Mouse (Mus musculus) retina, postnatal 7 days (tissue): Measurements from ENCODE around the gene Itga7.
"Not testable (repeated sequence)": the region's sequence is repeated elsewhere in the genome, so short reads cannot be mapped to it uniquely, and the experiment has no call there.

Experiments
- DNase-seq: peaks from one replicate; pipeline ENCODE4 v3.0.0-alpha.2; 2012; ENCODE audit warnings: low read depth, low spot score

The Itga7 gene

DNA sequence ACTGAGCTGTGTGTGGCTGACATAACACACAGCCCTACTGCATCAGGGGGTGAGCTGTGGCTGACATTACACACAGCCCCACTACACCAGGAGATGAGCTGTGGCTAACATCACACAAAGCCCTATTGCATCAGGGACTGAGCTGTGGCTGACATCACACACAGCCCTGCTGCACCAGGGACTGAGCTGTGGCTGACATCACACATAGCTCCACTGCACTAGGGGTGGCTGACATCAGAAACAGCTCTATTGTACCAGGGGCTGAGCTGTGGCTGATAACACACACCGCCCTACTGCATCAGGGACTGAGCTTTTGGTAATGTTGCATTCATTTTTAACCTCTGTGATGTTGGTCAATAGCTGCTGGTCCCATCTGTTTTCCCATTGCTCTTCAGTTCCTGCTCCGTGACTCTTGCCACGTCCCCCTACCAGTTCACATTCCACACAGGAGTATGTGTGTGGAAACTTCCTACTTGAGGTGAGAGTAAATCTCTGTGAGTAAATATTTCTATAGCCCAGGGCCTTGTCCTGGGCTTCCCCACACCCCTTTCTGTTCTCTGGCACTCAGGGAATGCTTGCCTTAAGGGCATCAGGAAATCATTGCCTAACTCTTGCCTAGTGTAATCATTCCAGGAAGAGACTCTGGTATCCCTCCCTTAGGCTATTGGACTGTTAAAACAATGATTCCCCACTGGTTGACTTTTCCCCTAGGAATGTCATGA lies 47.2 kb downstream of the Itga7 start:
- no peak for DNase-seq

DNA sequence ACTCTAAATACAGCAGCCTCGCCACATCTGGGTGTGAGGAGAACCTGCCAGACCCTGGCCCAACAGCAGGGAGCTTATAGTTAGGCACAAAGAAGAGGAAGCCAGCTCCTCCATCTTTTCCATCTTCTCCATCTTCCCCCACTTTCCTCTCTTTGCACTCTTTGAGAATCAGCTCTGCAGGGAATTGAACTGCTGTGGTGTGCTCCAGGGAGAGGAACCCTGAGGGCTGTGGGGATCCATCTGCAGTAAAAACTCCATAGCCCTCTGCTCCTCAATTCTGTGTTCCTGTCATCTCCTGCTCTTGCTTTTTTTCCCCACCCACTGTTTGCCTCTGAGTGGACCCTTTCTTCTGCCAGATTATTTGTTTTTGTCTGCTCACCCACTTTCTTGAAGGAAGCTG lies 55.5 kb downstream of the Itga7 start, which contains the start of gene Olfr9:
Gene Olfr9, plus strand, starts transcription at position 301 of the 400 bp plus-strand sequence.
- not testable (repeated sequence) for DNase-seq

- DNase-seq: not testable (repeated sequence)
Measured at GRCm38 (mm10) chr10:128990129-128990850, 56.7 kb downstream of the Itga7 start.

DNA sequence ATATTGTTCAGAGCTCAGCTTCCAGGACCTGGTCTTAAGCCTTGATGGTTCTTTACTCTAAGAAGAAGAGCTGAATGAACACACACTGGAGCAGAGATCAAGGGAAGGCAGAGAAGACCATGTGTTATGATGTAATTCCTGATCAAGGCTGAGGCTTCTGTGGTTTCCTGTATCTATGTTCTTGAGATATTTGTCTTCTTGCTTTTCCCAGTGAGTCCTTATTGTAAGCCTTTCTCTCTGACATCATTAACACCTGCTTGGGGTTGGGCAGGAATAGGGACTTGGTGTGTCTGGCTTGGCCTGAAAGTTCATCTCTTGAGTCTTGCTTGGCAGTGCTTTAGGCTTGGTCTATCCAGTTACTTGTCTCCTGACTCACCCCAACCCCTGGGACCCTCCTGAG lies 57.4 kb downstream of the Itga7 start:
- no peak for DNase-seq

- no peak for DNase-seq
Measured at GRCm38 (mm10) chr10:128995796-128996195, 62.2 kb downstream of the Itga7 start.

DNA sequence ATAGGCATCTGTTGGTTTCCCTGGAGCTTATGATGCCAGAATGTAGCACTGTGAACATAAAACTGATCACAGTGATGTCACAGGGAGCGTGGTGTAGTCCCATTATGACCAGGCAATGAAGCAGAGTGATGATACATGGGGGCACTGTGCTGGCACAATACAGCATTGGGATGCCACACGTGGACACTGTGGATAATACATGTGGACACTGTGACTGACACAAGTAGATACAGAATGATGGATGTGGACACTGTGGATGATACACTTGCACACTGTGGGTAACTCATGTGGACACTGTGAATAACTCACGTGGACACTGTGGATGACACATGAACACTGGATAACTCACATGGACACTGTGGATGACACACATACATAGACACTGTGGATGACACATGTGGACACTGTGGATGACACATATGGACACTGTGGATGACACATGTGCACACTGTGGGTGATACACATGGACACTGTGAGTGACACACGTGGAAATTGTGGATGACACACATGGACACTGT lies 63.0 kb downstream of the Itga7 start:
- DNase-seq: no peak

DNA sequence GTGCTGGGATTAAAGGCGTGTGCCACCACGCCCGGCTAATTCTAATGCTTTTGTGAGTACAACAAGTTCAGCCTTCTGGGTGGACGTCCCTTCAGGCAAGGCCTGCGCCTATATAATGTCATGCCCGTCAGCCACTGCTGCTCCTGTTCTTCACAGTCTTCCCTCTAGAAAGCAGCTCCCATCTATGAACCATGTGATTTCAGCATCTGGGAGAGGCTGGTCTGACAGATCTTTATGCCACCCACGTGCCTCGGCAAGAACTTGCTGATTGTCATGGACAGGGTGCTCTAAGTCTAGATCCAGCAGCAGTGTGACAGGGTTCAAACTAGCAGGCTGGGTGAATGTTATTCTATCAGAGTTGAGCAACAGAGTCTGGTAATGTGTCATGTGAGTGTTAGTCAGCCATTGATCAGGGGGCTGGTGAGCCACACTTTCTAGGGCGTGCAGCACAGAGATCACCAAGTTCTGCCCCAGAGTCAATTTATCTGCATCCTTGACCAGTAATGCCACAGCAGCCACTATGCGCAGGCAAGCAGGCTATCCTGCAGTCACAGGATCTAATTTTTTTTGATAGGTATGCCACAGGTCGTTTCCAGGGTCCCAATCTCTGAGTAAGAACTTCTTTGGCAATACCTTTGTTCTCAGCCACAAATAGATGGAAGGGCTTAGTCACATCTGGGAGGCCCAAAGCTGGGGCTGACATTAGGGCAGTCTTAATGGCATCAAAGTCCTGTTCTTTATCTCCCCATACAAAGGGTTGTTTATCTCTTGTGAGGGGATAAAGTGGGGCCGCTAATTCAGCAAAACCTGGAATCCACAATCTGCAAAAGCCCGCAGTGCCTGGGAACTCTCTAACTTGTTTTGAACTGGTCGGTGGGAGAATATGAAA lies 70.7 kb downstream of the Itga7 start:
- no peak for DNase-seq
